Mouse (Mus musculus) olfactory bulb, adult 2 months (tissue): Measurements from ENCODE around the gene BC107364. TPM values are rescaled to one million over a fixed set of nuclear protein-coding genes. Genes with fewer than 3 reads are reported as not detected.
"Not testable (repeated sequence)": the region's sequence is repeated elsewhere in the genome, so short reads cannot be mapped to it uniquely, and the experiment has no call there.

Experiments
- H3K27ac ChIP-seq: fragments of 200-500 bp; 2 replicates; pipeline ENCODE4 v1.5.1; 2012; ENCODE audit warnings: low read depth, low read length; ENCODE audit not compliant: insufficient read depth
- H3K4me1 ChIP-seq: fragments of 200-500 bp; 2 replicates; pipeline ENCODE4 v1.6.1; 2012; ENCODE audit warnings: low read length; ENCODE audit not compliant: control insufficient read depth, insufficient read depth
- H3K4me3 ChIP-seq: fragments of 200-500 bp; 2 replicates; pipeline ENCODE4 v1.5.1; 2012; ENCODE audit warnings: mild to moderate bottlenecking, low read depth, low read length, moderate library complexity; ENCODE audit not compliant: insufficient read depth
- CTCF ChIP-seq: fragments of 200-500 bp; IDR thresholded peaks from 2 replicates; pipeline ENCODE4 v1.5.1; 2012; ENCODE audit warnings: low read depth, mild to moderate bottlenecking, low read length, moderate library complexity; ENCODE audit not compliant: insufficient read depth
- POLR2A ChIP-seq: fragments of 200-500 bp; IDR thresholded peaks from 2 replicates; pipeline ENCODE4 v1.6.1; 2012; ENCODE audit warnings: mild to moderate bottlenecking, low read depth, low read length, moderate library complexity; ENCODE audit not compliant: insufficient read depth
- WGBS: fragments of 180-500 bp; shearing (Covaris S2); methylation state at CpG from one replicate; pipeline ENCODE4 v1.1.7; 2018; 5-methylcytosine and 5-hydroxymethylcytosine counted together
- polyA plus RNA-seq: library from polyadenylated mRNA; stranded (reverse); fragments of >200 nt; gene quantifications from 2 replicates; pipeline ENCODE4 v1.2.4, GENCODE M21; 2012; ENCODE audit warnings: low replicate concordance; ENCODE audit not compliant: missing spikeins, insufficient read depth, insufficient read length

Gene BC107364
- polyA plus RNA-seq, 1 experiment: not detected

DNA sequence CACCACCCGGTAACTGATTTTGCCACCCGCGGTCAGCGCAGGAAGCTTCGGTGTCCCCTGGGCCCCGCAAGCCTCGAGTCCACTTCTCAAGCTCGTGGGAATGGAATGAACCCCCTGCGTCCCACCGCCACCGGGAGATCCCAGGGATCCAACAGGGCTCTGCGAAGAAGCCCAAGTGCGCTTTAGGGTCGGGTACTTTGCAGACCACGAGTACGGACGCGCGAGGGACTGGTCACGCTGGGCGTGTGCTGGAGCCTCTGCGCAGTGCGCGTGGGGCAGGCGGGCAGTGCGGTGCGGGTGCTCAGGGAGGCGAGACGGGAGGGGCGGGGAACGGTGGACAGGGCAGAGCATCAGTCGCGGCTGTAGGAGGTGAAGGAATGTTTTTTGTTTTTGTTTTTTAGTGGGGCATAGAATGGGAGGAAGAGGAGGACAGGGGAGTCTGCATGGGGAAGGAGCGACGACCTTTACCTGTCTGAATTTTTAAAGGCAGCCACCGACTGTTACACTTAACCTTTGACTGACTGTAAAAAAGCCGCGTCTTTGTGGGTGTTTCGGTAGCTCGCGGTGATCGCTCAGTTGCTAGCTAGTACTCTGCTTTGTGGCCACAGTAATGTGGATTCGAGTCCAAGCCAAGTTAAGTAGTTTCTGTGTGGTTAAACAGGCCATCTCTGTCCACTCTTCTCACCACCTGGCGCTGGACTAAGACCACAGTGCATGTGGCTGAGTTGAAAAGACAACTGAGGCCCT lies 23.0 kb upstream of the BC107364 start:
- 0 out of 2 replicates have a peak overlapping the region, but pooled peaks have one; percentile 0 for H3K4me3 ChIP-seq
- peaks cover 5% of the 10 kb centered on the region for H3K4me1 ChIP-seq
- no peak overlapping the region for H3K27ac ChIP-seq
- WGBS: 7% methylated on average over 44 of the region's 44 CpGs
- TF ChIP-seq CTCF: no peak
- TF ChIP-seq POLR2A: no peak

GRCm38 (mm10) chr3:96473556-96473955 lies 21.4 kb upstream of the BC107364 start:
- H3K4me3 ChIP-seq: not testable (repeated sequence)

DNA sequence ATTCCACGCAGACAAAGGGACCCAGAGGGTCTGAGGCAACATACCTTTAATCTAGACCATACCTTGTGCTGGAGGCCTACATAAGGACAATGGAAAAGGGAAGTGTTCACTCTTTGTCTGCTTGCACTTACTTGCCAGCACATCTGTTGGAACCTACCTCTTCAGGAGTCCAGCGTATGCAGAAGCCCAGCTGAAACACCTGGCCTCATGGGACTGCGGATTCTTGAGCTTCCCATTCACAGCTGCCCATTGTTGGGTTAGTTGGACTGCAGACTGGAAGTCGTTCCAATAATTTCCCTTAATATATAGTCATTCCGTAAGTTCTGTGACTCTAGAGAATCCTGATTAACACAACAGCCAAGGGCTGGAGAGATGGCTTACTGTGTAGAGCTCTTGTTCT lies 20.0 kb upstream of the BC107364 start:
- WGBS: 93% methylated on average over 5 of the region's 5 CpGs
- no peak overlapping the region for H3K4me3 ChIP-seq
- no peak overlapping the region for H3K27ac ChIP-seq
- TF ChIP-seq POLR2A (no peak), CTCF (no peak)
- H3K4me1 ChIP-seq: peaks cover 5% of the 10 kb centered on the region

More at GRCm38 (mm10) chr3:96473556-96473955, 21.4 kb upstream of the BC107364 start:
- WGBS: 73% methylated on average over 3 of the region's 3 CpGs
- not testable (repeated sequence) for H3K4me1 ChIP-seq, H3K27ac ChIP-seq

DNA sequence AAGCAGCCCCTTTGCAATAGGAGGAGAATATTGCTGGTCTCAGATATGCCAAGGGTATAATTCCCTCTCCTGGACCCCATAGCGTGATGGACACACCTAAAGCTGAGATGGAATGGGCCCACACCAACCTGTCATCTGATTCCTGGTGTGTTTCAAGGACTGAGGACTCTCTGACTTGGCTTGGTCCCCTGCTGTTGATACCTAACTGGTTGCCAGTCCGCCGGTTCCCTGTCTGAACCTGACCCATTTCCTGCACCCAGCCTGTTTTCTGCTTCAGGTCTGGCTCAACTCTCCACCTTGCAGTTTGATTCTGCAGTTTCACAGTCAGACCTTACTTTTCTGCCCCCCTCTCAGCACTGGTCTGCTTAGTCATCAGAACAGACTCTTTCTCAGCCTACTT lies 17.5 kb upstream of the BC107364 start:
- Histone ChIP-seq H3K4me1 (peaks cover under 1% of the 10 kb centered on the region; the same call in 1 of the 2 replicates), H3K4me3 (no peak overlapping the region), H3K27ac (no peak overlapping the region)
- TF ChIP-seq CTCF (no peak), POLR2A (no peak)
- WGBS: 89% methylated on average over 3 of the region's 3 CpGs

- WGBS: 91% methylated on average over 3 of the region's 3 CpGs
- not testable (repeated sequence) for H3K27ac ChIP-seq, H3K4me1 ChIP-seq, H3K4me3 ChIP-seq
Observed at GRCm38 (mm10) chr3:96468335-96468734, 16.2 kb upstream of the BC107364 start.

GRCm38 (mm10) chr3:96467641-96468040 lies 15.5 kb upstream of the BC107364 start:
- WGBS: 93% methylated on average over 8 of the region's 8 CpGs
- TF ChIP-seq POLR2A (no peak), CTCF (no peak)
- H3K4me1 ChIP-seq: no peaks in the 10 kb centered on the region
- no peak overlapping the region for H3K4me3 ChIP-seq
- H3K27ac ChIP-seq: no peak overlapping the region

DNA sequence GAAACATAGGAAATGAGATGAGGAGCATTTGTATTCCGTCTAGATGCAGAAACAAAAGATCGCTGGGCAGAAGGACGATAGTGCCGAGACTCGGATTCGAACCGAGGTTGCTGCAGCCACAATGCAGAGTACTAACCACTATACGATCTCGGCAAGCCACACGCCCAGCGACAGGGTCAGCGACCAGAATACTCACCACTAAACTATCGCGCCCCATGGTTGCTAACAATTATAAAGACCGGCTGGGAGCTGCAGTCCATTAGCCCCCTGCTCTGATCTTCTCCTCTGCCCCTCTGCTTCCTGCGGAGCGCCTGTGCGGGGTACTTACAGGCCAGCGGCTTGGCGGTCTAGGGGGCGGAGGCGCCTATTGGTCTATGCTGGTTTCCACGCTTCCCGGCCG lies 11.8 kb upstream of the BC107364 start:
- Histone ChIP-seq H3K27ac (no peak overlapping the region), H3K4me1 (no peaks in the 10 kb centered on the region), H3K4me3 (no peak overlapping the region)
- WGBS: 64% methylated on average over 25 of the region's 25 CpGs
- TF ChIP-seq POLR2A (no peak), CTCF (no peak)

GRCm38 (mm10) chr3:96460568-96460870 lies 8.4 kb upstream of the BC107364 start:
- no CpG with 5 or more reads among the region's 19 CpGs for WGBS
- not testable (repeated sequence) for H3K4me1 ChIP-seq, H3K4me3 ChIP-seq, H3K27ac ChIP-seq

- not testable (repeated sequence) for H3K4me1 ChIP-seq, H3K4me3 ChIP-seq, H3K27ac ChIP-seq
- 0% methylated on average over 1 of the region's 58 CpGs for WGBS
Observed at GRCm38 (mm10) chr3:96459757-96460567, 7.9 kb upstream of the BC107364 start.

DNA sequence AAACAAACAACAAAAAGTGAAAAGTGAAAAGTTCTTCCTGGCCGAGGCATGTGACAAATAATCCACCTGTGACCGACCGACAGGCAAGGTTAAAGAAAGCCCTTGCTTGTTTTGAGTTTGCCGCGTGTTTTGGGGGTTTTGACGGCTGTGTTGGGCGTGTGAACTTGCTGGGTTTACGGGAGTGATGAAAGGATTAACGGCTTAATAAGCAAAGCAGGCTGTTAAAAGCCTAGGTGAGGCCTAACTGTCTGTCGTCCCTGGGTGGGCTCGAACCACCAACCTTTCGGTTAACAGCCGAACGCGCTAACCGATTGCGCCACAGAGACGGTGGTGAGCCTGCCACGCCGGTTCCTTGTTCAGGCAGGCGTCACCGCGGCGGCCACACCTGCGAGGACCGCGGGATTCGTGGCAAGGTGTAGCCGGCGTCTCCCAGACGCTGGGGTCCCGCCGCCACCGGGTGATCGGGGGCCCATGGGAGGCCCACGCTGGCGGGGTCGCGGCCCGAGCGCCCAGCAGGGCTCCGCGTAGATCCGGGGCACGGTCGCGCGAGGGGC lies 6.9 kb upstream of the BC107364 start:
- not testable (repeated sequence) for H3K4me3 ChIP-seq, H3K27ac ChIP-seq, H3K4me1 ChIP-seq
- no CpG with 5 or more reads among the region's 48 CpGs for WGBS

- H3K27ac ChIP-seq, H3K4me3 ChIP-seq, H3K4me1 ChIP-seq: not testable (repeated sequence)
- WGBS: no CpG with 5 or more reads among the region's 53 CpGs
Observed at GRCm38 (mm10) chr3:96458008-96458407, 5.9 kb upstream of the BC107364 start.

DNA sequence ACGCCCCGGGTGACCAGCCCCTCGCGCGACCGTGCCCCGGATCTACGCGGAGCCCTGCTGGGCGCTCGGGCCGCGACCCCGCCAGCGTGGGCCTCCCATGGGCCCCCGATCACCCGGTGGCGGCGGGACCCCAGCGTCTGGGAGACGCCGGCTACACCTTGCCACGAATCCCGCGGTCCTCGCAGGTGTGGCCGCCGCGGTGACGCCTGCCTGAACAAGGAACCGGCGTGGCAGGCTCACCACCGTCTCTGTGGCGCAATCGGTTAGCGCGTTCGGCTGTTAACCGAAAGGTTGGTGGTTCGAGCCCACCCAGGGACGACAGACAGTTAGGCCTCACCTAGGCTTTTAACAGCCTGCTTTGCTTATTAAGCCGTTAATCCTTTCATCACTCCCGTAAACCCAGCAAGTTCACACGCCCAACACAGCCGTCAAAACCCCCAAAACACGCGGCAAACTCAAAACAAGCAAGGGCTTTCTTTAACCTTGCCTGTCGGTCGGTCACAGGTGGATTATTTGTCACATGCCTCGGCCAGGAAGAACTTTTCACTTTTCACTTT lies 847 bp downstream of the BC107364 start:
- H3K27ac ChIP-seq, H3K4me1 ChIP-seq, H3K4me3 ChIP-seq: not testable (repeated sequence)
- no CpG with 5 or more reads among the region's 50 CpGs for WGBS

DNA sequence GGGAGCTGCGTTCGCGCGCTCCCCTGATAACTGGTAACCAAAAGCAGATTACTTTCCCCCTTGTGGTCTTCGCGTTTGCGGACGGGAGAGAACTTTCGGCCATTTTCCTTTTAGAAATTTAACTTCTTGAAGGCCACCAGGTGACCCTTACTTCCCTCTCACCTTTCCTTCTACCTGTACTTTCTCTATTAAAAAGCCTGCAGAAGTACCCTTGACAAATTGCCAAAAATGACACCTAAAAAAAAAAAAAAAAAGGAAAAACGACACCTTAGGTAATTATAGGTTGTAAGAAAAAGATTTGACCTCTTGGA lies 1.6 kb downstream of the BC107364 start:
- not testable (repeated sequence) for H3K4me3 ChIP-seq, H3K27ac ChIP-seq, H3K4me1 ChIP-seq
- WGBS: 0% methylated on average over 1 of the region's 10 CpGs
